Mouse (Mus musculus) forebrain, embryonic 12.5 days (tissue): ENCODE data around the gene Tenm2. TPM values are rescaled to one million over a fixed set of nuclear protein-coding genes. Genes with fewer than 3 reads are reported as not detected.

Experiments used
- ATAC-seq: fragments of 200-750 bp; cut with Nextera tagmentation; 2 replicates; pipeline ENCODE4 v1.8.0; 2017; ENCODE audit warnings: moderate TSS enrichment; ENCODE audit not compliant: low FRiP score
- H3K27ac ChIP-seq: fragments of 300-500 bp; sonication (generic); 2 replicates; pipeline ENCODE4 v1.5.1; 2016; ENCODE audit warnings: mild to moderate bottlenecking
- H3K27me3 ChIP-seq: fragments of 300-500 bp; sonication (generic); 2 replicates; pipeline ENCODE4 v1.6.1; 2016; ENCODE audit warnings: mild to moderate bottlenecking
- H3K36me3 ChIP-seq: fragments of 300-500 bp; sonication (generic); replicated peaks from 2 replicates; pipeline ENCODE4 v1.6.1; 2016; ENCODE audit warnings: mild to moderate bottlenecking
- H3K4me1 ChIP-seq: fragments of 300-500 bp; sonication (generic); 2 replicates; pipeline ENCODE4 v1.6.1; 2016
- H3K4me2 ChIP-seq: fragments of 300-500 bp; sonication (generic); 2 replicates; pipeline ENCODE4 v1.6.1; 2016; ENCODE audit warnings: mild to moderate bottlenecking, moderate library complexity
- H3K4me3 ChIP-seq: fragments of 300-500 bp; sonication (generic); replicated peaks from 2 replicates; pipeline ENCODE4 v1.5.1; 2016; ENCODE audit warnings: mild to moderate bottlenecking
- H3K9ac ChIP-seq: fragments of 300-500 bp; sonication (generic); 2 replicates; pipeline ENCODE4 v1.6.1; 2016; ENCODE audit warnings: mild to moderate bottlenecking
- H3K9me3 ChIP-seq: fragments of 300-500 bp; sonication (generic); 2 replicates; pipeline ENCODE4 v1.6.1; 2016
- WGBS: fragments of 180-500 bp; shearing (Covaris S2); methylation state at CpG from one replicate; pipeline ENCODE4 v1.1.7; 2016; 5-methylcytosine and 5-hydroxymethylcytosine counted together
- polyA plus RNA-seq: library from polyadenylated mRNA; unstranded; fragments of >200 nt; fragmentation: Nextera tagmentation; extraction: Ambion mirVana; gene quantifications from 2 replicates; pipeline ENCODE4 v1.2.1, GENCODE M21; 2016

Gene Tenm2
- polyA plus RNA-seq, 1 experiment from 2014 or later: 10.9 TPM

DNA sequence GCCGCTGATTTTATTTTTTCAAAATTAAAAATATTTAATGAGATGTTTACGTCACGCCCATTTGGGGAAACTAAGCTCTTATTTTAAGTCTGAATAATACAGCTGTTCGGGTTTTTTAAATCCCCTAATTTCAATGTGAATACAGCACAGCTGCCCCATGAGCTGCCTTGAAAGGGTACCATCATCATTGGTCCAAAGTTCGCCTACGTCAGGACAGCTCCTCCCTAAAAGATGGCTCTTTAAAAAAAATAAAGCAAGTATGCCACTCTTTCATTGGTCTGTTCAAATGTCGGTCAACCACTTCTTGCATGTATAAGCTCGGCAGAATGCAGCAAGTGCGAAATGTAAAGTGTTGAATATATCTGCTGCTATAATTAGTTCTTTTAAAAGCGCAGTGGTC is 160.4 kb downstream of the Tenm2 start:
- Histone ChIP-seq H3K4me3 (no peak overlapping the region), H3K4me2 (no peak overlapping the region), H3K36me3 (no peaks in the 10 kb centered on the region), H3K27ac (no peak overlapping the region), H3K9me3 (no peaks in the 10 kb centered on the region), H3K27me3 (no peaks in the 10 kb centered on the region), H3K9ac (no peak overlapping the region), H3K4me1 (no peaks in the 10 kb centered on the region)
- 78% methylated on average over 10 of the region's 10 CpGs for WGBS
- no peak for ATAC-seq

DNA sequence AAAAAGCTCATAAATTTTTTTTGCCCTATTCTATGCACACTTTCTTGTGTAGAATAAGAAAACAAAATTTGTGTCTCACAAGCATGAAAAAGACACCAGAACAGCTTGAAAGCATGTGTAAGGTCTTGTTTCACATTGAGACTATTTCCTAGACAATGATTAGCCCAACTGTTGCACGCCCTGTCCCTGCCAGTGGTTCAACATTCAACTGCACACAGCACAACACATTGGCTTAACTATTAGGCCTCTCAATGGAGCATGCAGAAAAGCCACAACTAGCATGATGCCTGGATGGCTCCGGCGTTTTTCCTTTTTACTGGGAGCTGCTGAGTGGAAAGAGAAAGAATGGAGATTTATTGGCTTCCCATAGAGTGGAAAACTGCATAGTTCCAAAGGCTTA is 170.3 kb downstream of the Tenm2 start:
- no peak overlapping the region for H3K27ac ChIP-seq
- WGBS: 62% methylated on average over 3 of the region's 3 CpGs
- no peak for ATAC-seq

GRCm38 (mm10) chr11:37046671-37047070 is 189.1 kb downstream of the Tenm2 start:
- no peak overlapping the region for H3K4me3 ChIP-seq
- no peak overlapping the region for H3K27ac ChIP-seq
- H3K9ac ChIP-seq: no peak overlapping the region
- no peaks in the 10 kb centered on the region for H3K27me3 ChIP-seq
- no peaks in the 10 kb centered on the region for H3K9me3 ChIP-seq
- no peaks in the 10 kb centered on the region for H3K36me3 ChIP-seq
- ATAC-seq: no peak
- H3K4me2 ChIP-seq: no peak overlapping the region
- 65% methylated on average over 5 of the region's 5 CpGs for WGBS
- H3K4me1 ChIP-seq: peaks cover 5% of the 10 kb centered on the region; the same call in 1 of the 2 replicates

More for the DNA sequence above, 170.3 kb downstream of the Tenm2 start:
- H3K4me3 ChIP-seq: no peak overlapping the region
- no peaks in the 10 kb centered on the region for H3K27me3 ChIP-seq
- no peak overlapping the region for H3K9ac ChIP-seq
- H3K4me1 ChIP-seq: no peaks in the 10 kb centered on the region
- H3K9me3 ChIP-seq: no peaks in the 10 kb centered on the region
- no peak overlapping the region for H3K4me2 ChIP-seq
- H3K36me3 ChIP-seq: no peaks in the 10 kb centered on the region

DNA sequence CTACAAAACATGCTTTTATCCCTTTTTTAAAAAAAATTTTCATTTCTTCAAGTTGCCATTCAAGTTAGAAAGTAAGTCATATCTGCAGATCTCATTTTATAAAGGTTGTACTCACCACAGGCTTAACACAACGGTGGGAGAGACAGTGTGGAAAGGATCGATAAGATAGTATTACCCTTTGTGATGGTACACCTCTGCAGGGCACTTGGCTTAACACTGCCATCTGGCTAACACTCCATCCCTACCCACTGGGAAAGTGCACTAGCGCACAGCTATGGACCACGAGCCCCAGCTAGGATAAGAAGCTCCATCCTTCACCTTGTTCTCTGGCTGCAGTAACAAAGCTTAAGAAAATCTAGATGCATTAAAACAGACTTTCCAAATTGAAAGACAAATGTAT is 194.5 kb downstream of the Tenm2 start:
- Histone ChIP-seq H3K9ac (no peak overlapping the region), H3K9me3 (no peaks in the 10 kb centered on the region), H3K4me1 (peaks cover 10% of the 10 kb centered on the region), H3K36me3 (no peaks in the 10 kb centered on the region), H3K27ac (no peak overlapping the region), H3K4me3 (no peak overlapping the region), H3K27me3 (peaks cover 4% of the 10 kb centered on the region; the same call in 1 of the 2 replicates), H3K4me2 (no peak overlapping the region)
- no peak for ATAC-seq
- 64% methylated on average over 4 of the region's 4 CpGs for WGBS

DNA sequence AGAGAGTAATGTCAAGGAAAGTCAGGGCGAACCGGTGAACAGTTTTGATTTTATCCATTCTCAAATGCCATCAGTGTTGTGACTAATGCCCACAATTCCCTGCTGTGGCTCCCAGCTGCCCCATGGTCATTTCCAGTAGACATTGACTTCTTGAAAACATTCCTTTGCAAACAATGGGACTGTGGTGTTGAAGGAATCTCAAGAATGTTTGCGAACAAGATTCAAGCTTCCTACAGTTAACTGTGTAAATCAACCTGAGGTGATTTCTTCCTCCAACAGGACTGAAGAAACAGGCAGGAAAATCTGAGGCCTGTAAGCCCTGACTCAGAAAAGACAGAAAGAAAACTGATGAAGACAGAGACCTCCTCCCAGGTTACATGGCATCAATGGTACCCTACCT is 196.5 kb downstream of the Tenm2 start:
- Histone ChIP-seq H3K27me3 (peaks cover 4% of the 10 kb centered on the region; the same call in 1 of the 2 replicates), H3K4me1 (peaks cover 10% of the 10 kb centered on the region), H3K9ac (no peak overlapping the region), H3K4me2 (no peak overlapping the region), H3K27ac (no peak overlapping the region), H3K4me3 (no peak overlapping the region), H3K36me3 (no peaks in the 10 kb centered on the region), H3K9me3 (no peaks in the 10 kb centered on the region)
- 90% methylated on average over 3 of the region's 3 CpGs for WGBS
- no peak for ATAC-seq

DNA sequence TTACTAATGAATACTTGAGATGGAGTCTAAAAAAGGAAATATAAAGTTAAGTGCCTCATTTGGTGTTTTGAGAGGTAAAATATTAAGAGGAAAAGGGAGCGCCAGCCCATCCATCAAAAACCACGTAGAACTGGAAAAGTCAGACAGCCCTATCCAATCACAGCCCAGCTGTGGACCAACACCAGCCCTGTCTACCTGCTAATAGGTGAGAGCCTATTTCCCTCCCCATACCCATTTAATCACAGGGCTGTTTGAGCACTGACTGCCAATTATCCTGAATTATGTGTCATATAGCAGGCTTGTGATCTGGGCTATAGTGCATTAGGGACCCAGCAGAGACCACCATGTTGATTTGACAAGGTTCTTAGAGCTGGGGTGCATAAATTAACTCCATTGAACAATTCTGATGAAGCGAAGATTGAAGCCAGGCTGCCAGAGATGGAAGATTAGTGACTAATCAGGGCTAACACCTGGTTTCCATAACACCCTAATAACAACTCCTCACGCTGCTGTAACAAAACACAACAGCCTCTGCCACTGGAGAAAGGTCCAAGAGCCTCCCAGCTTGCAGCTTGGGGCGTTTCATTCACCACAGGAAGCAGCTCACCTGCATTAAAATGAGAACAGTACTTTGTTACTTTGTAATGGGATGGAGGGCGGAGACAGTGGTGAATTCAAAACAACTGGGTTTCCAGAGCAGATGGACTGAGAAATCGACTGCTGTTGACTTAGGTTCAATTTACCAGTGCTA is 204.3 kb downstream of the Tenm2 start:
- Histone ChIP-seq H3K27ac (no peak overlapping the region), H3K36me3 (no peaks in the 10 kb centered on the region), H3K4me1 (peaks cover 6% of the 10 kb centered on the region; the same call in 1 of the 2 replicates), H3K9me3 (no peaks in the 10 kb centered on the region), H3K4me3 (no peak overlapping the region), H3K9ac (no peak overlapping the region), H3K4me2 (no peak overlapping the region), H3K27me3 (no peaks in the 10 kb centered on the region)
- ATAC-seq: no peak; the same call in 1 of the 2 replicates
- 30% methylated on average over 7 of the region's 7 CpGs for WGBS

- H3K36me3 ChIP-seq: no peaks in the 10 kb centered on the region
- H3K4me1 ChIP-seq: no peaks in the 10 kb centered on the region
- no peak overlapping the region for H3K27ac ChIP-seq
- no peaks in the 10 kb centered on the region for H3K9me3 ChIP-seq
- no peaks in the 10 kb centered on the region for H3K27me3 ChIP-seq
- H3K4me2 ChIP-seq: no peak overlapping the region
- no peak overlapping the region for H3K9ac ChIP-seq
- H3K4me3 ChIP-seq: no peak overlapping the region
- no peak for ATAC-seq
- WGBS: 75% methylated on average over 1 of the region's 1 CpGs
These were observed 223.9 kb downstream of the Tenm2 start for GRCm38 (mm10) chr11:37011900-37012299.

GRCm38 (mm10) chr11:37009243-37009642 is 226.5 kb downstream of the Tenm2 start:
- no peaks in the 10 kb centered on the region for H3K27me3 ChIP-seq
- H3K4me3 ChIP-seq: no peak overlapping the region
- H3K9me3 ChIP-seq: no peaks in the 10 kb centered on the region
- no peaks in the 10 kb centered on the region for H3K4me1 ChIP-seq
- 70% methylated on average over 1 of the region's 1 CpGs for WGBS
- H3K27ac ChIP-seq: no peak overlapping the region
- no peak overlapping the region for H3K9ac ChIP-seq
- no peak overlapping the region for H3K4me2 ChIP-seq
- H3K36me3 ChIP-seq: no peaks in the 10 kb centered on the region
- ATAC-seq: no peak

DNA sequence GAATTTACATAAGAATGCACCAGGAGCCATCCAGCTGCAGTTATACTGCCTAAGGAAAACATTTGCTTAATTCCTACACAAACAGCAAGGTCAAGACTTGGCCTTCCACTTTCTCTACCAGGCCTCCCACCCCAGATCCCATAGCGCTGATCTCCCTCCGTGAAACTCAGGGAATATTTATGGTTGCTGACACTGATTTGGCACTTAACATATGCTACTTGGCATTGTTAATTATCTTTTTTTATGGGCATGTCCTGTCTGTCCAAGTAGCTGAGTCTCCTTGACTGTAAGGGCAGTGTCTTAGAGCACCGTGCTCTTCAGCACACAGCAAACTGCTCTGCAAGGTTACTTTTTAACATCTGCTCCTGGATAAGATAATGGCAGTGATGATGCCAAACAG is 238.1 kb downstream of the Tenm2 start:
- no peaks in the 10 kb centered on the region for H3K36me3 ChIP-seq
- H3K4me1 ChIP-seq: peaks cover 2% of the 10 kb centered on the region; the same call in 1 of the 2 replicates
- 75% methylated on average over 3 of the region's 3 CpGs for WGBS
- no peaks in the 10 kb centered on the region for H3K9me3 ChIP-seq
- no peak overlapping the region for H3K4me3 ChIP-seq
- no peak for ATAC-seq
- H3K9ac ChIP-seq: no peak overlapping the region
- H3K4me2 ChIP-seq: no peak overlapping the region
- no peak overlapping the region for H3K27ac ChIP-seq
- no peaks in the 10 kb centered on the region for H3K27me3 ChIP-seq

DNA sequence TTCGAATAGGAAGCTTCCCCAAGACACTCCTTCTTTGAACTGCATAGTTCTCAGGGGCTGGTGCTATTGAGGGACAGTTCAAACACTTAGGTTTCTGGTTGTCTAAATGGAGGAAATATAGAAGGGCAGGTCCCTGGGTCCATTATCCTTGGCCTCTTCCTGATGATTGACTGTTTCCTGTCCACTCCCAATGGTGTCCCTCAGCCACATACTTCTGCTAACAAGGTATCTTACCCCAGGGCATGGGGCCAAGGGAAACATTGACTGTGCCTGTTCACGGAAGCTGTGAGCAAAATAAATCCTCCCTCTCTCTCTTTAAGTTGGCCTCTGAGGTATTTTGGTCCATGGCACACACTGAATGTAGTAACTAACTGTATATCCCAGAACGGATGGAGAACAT is 244.9 kb downstream of the Tenm2 start:
- no peak for ATAC-seq
- H3K4me1 ChIP-seq: peaks cover 5% of the 10 kb centered on the region
- no peak overlapping the region for H3K4me3 ChIP-seq
- H3K4me2 ChIP-seq: no peak overlapping the region
- no peak overlapping the region for H3K27ac ChIP-seq
- H3K9me3 ChIP-seq: no peaks in the 10 kb centered on the region
- no peaks in the 10 kb centered on the region; the same call in 1 of the 2 replicates for H3K27me3 ChIP-seq
- no peak overlapping the region for H3K9ac ChIP-seq
- WGBS: 92% methylated on average over 3 of the region's 3 CpGs
- no peaks in the 10 kb centered on the region for H3K36me3 ChIP-seq

DNA sequence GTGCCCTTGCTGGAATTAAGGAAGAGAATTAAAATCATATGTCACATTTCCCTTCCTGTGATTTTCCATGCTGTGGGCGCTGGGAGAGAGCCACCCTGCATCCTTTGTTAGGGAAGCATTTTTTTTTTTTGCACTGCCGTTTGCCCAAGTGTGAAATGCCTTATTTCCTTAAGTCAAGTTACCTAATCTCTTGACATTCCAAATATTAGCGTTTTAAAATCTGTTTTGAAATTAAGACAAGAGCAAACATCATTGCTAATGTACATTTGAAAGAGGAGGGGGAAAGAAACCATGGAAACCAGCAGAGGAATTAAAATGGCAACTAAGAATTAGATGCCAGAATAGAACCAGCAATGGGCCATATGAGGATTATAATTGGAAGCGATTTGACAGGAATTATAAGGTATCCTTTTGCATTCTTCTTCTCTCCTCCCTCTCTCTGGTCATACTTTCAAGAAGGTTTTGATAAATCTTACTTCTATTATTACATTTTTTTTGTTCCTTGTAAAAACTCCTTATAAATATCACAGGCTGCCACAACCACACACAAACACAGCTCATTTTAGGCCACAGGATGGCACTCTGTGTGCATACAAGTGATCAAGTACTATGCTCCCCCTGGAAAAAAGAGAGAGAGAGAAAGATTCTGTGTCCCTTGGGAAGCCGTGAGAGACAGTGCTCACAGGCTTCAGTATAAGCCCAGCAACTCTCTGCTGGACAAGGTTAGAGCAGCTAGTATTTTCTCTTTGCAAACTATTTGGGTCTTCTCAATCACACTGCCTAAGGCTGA is 246.8 kb downstream of the Tenm2 start:
- Histone ChIP-seq H3K27me3 (no peaks in the 10 kb centered on the region; the same call in 1 of the 2 replicates), H3K9me3 (no peaks in the 10 kb centered on the region), H3K36me3 (no peaks in the 10 kb centered on the region), H3K4me3 (no peak overlapping the region), H3K4me1 (peaks cover 5% of the 10 kb centered on the region), H3K27ac (no peak overlapping the region), H3K4me2 (no peak overlapping the region), H3K9ac (no peak overlapping the region)
- 35% methylated on average over 5 of the region's 5 CpGs for WGBS
- peak; percentile 72; the same call in 1 of the 2 replicates for ATAC-seq

DNA sequence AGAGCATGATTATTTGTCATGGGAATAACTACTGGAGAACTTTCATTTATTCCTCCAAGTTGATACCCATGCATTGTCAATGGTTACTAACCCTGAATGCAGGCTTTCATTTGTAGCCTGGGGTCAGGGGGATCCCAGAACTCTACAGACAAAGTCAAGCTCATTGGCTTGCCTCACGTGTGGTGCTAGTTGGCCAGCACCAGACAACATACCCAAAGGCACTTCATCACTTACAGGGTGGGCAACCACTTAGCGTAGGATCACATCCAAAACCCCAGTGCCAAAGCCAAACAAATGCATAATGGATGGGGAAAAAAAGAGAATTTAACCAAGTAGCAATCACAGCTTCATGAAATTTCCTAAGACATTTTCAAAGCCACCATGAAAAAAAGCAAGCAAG is 261.6 kb downstream of the Tenm2 start:
- H3K27me3 ChIP-seq: no peaks in the 10 kb centered on the region
- H3K27ac ChIP-seq: no peak overlapping the region
- H3K9ac ChIP-seq: no peak overlapping the region
- no peaks in the 10 kb centered on the region for H3K36me3 ChIP-seq
- no peak overlapping the region for H3K4me3 ChIP-seq
- 68% methylated on average over 2 of the region's 2 CpGs for WGBS
- no peak overlapping the region for H3K4me2 ChIP-seq
- no peak for ATAC-seq
- H3K9me3 ChIP-seq: no peaks in the 10 kb centered on the region
- H3K4me1 ChIP-seq: no peaks in the 10 kb centered on the region
